Mouse (Mus musculus) gastrocnemius, postnatal 4 days (tissue): ENCODE results near the gene Tmem132d. TPM values are rescaled to one million over a fixed set of nuclear protein-coding genes. Genes with fewer than 3 reads are reported as not detected.
A peak's percentile ranks its signal among the peaks of the same experiment; 100 is the strongest.

ENCODE experiments used
- DNase-seq, 2 experiments: peaks; one replicate each; pipeline ENCODE4 v3.0.0; 2021 to 2022; ENCODE audit warnings: low spot score in 2 of 2, mixed read lengths in 2 of 2
- long read RNA-seq, 2 experiments: library from polyadenylated mRNA; stranded (forward); transcript quantifications; one replicate each; pipeline ENCODE4 v2.0.0; 2021
- total RNA-seq, 2 experiments: library from RNA; stranded (reverse); gene quantifications; 2 replicates each; pipeline ENCODE4 v1.2.3; 2021

Gene Tmem132d
- under 1 TPM; 0.12 to 0.18 TPM for total RNA-seq
- long read RNA-seq, experiment 1, partial matches to known transcripts = 0 of 1 reads
- long read RNA-seq, experiment 1, other reads (novel, unspliced or antisense) = 1 of 1 reads
- long read RNA-seq, experiment 2, partial matches to known transcripts = 0 of 1 reads
- long read RNA-seq, experiment 2, other reads (novel, unspliced or antisense) = 1 of 1 reads

GRCm38 (mm10) chr5:128432916-128433315 lies at the start of gene Tmem132d:
Tmem132d (minus strand) TSS chr5:128433077.
- DNase-seq = no peak

GRCm38 (mm10) chr5:128480816-128481215 lies 47.9 kb upstream of the Tmem132d start:
- DNase-seq = no peak

- DNase-seq = no peak
Observed at GRCm38 (mm10) chr5:128475372-128475771, 42.5 kb upstream of the Tmem132d start.

- no peak for DNase-seq
Observed at GRCm38 (mm10) chr5:128469812-128470211, 36.9 kb upstream of the Tmem132d start.

GRCm38 (mm10) chr5:128464514-128464913 lies 31.6 kb upstream of the Tmem132d start:
- DNase-seq = no peak

- DNase-seq = no peak
Observed at GRCm38 (mm10) chr5:128460605-128461004, 27.7 kb upstream of the Tmem132d start.

- DNase-seq = no peak
Observed at GRCm38 (mm10) chr5:128455732-128456131, 22.9 kb upstream of the Tmem132d start.

GRCm38 (mm10) chr5:128452196-128452595 lies 19.3 kb upstream of the Tmem132d start:
- no peak for DNase-seq

- DNase-seq = no peak
Observed at GRCm38 (mm10) chr5:128450808-128451207, 17.9 kb upstream of the Tmem132d start.

- DNase-seq = no peak
Observed at GRCm38 (mm10) chr5:128444876-128445275, 12.0 kb upstream of the Tmem132d start.

GRCm38 (mm10) chr5:128443848-128444247 lies 11.0 kb upstream of the Tmem132d start:
- DNase-seq = no peak

GRCm38 (mm10) chr5:128441121-128441520 lies 8.2 kb upstream of the Tmem132d start:
- no peak for DNase-seq

- peak in 1 of 2 experiments; percentile 56 for DNase-seq
Observed at GRCm38 (mm10) chr5:128439828-128440227, 7.0 kb upstream of the Tmem132d start.

GRCm38 (mm10) chr5:128438078-128438477 lies 5.2 kb upstream of the Tmem132d start:
- DNase-seq = no peak

- no peak for DNase-seq
Observed at GRCm38 (mm10) chr5:128436909-128437308, 4.0 kb upstream of the Tmem132d start.

GRCm38 (mm10) chr5:128435683-128436082 lies 2.8 kb upstream of the Tmem132d start:
- DNase-seq = no peak

- DNase-seq = no peak
Observed at GRCm38 (mm10) chr5:128433786-128434185, 909 bp upstream of the Tmem132d start.

- no peak for DNase-seq
Observed at GRCm38 (mm10) chr5:128432422-128432821, 455 bp downstream of the Tmem132d start.

GRCm38 (mm10) chr5:128424636-128425035 lies 8.2 kb downstream of the Tmem132d start:
- no peak for DNase-seq

GRCm38 (mm10) chr5:128424213-128424612 lies 8.7 kb downstream of the Tmem132d start:
- no peak for DNase-seq

- DNase-seq = no peak
Observed at GRCm38 (mm10) chr5:128422090-128422489, 10.8 kb downstream of the Tmem132d start.

- no peak for DNase-seq
Observed at GRCm38 (mm10) chr5:128418149-128418710, 14.6 kb downstream of the Tmem132d start.

GRCm38 (mm10) chr5:128414056-128414455 lies 18.8 kb downstream of the Tmem132d start:
- no peak for DNase-seq
